Mouse (Mus musculus) limb, embryonic 14.5 days (tissue): Measurements from ENCODE around the gene Crk. TPM values are rescaled to one million over a fixed set of nuclear protein-coding genes. Genes with fewer than 3 reads are reported as not detected.

ENCODE experiments used
- ATAC-seq: fragments of 200-750 bp; cut with Nextera tagmentation; 2 replicates; pipeline ENCODE4 v1.8.0; 2017; ENCODE audit warnings: low read depth, moderate number of reproducible peaks, moderate TSS enrichment; ENCODE audit not compliant: low FRiP score
- DNase-seq: peaks from one replicate; pipeline ENCODE4 v3.0.0-alpha.2; 2015; ENCODE audit warnings: low spot score
- H3K27ac ChIP-seq: fragments of 300-500 bp; sonication (generic); replicated peaks from 2 replicates; pipeline ENCODE4 v1.5.1; 2014; ENCODE audit warnings: low read depth, mild to moderate bottlenecking, low read length, moderate library complexity, mixed read lengths
- H3K27me3 ChIP-seq: fragments of 300-500 bp; sonication (generic); 2 replicates; pipeline ENCODE4 v1.6.1; 2014; ENCODE audit warnings: low read length, mixed read lengths; ENCODE audit not compliant: control insufficient read depth, insufficient read depth
- H3K36me3 ChIP-seq: fragments of 300-500 bp; sonication (generic); 2 replicates; pipeline ENCODE4 v1.6.1; 2014; ENCODE audit warnings: mild to moderate bottlenecking, low read length, moderate library complexity, mixed read lengths; ENCODE audit not compliant: control insufficient read depth, insufficient read depth
- H3K4me1 ChIP-seq: fragments of 300-500 bp; sonication (generic); 2 replicates; pipeline ENCODE4 v1.6.1; 2014; ENCODE audit warnings: antibody characterized with exemption, low read length, mixed read lengths; ENCODE audit not compliant: control insufficient read depth, insufficient read depth
- H3K4me2 ChIP-seq: fragments of 300-500 bp; sonication (generic); replicated peaks from 2 replicates; pipeline ENCODE4 v1.6.1; 2014; ENCODE audit warnings: low read depth, mild to moderate bottlenecking, low read length, moderate library complexity; ENCODE audit not compliant: severe bottlenecking
- H3K4me3 ChIP-seq: fragments of 300-500 bp; sonication (generic); replicated peaks from 2 replicates; pipeline ENCODE4 v1.5.1; 2014; ENCODE audit warnings: low read length
- H3K9ac ChIP-seq: fragments of 300-500 bp; sonication (generic); 2 replicates; pipeline ENCODE4 v1.6.1; 2014; ENCODE audit warnings: mild to moderate bottlenecking, low read depth, low read length, moderate library complexity; ENCODE audit not compliant: severe bottlenecking
- H3K9me3 ChIP-seq: fragments of 300-500 bp; sonication (generic); 2 replicates; pipeline ENCODE4 v1.6.1; 2016; ENCODE audit warnings: low read length; ENCODE audit not compliant: control insufficient read depth
- POLR2A ChIP-seq: fragments of 200-500 bp; IDR thresholded peaks from 2 replicates; pipeline ENCODE4 v1.8.0; 2012; ENCODE audit warnings: inconsistent platforms, mild to moderate bottlenecking, moderate library complexity, borderline replicate concordance; ENCODE audit not compliant: insufficient read depth, insufficient read length; ENCODE audit errors: extremely low read depth
- WGBS: fragments of 180-500 bp; shearing (Covaris S2); extraction: QIAGEN DNeasy Blood & Tissue Kit; methylation state at CpG from one replicate; pipeline ENCODE4 v1.1.7; 2014; 5-methylcytosine and 5-hydroxymethylcytosine counted together
- polyA plus RNA-seq, 2 experiments: library from polyadenylated mRNA; depleted of rRNA in 1 of 2; stranded (reverse) in 1 of 2; unstranded in 1 of 2; fragments of >200 nt; fragmentation: Nextera tagmentation in 1 of 2; extraction: Ambion mirVana in 1 of 2; gene quantifications; 2 replicates each; pipeline versions ENCODE4 v1.2.1 to v1.2.3; 2012 to 2014

The Crk gene
- polyA plus RNA-seq, 2 experiments, result 78.2 to 103 TPM

DNA sequence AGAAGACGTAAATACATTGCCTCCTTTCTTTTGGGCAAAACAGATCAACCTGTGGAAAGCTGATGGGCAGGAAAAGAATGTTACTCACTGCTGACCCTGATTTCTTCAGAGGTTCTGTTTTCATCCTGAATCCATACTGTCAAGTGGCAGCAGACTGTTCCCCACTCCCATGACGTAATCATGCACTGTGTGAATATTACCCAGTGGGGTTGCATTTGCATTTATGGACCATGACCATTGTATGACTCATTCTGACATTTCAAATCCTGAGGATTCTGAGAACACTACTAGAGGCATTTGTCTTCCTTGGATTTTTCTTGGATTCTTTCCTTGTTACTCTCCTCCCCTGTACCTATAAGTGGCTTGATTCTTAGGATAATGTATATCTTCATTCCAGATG is 24.7 kb downstream of the Crk start:
- DNase-seq (no peak), ATAC-seq (no peak)
- no peak for TF ChIP-seq POLR2A
- 81% methylated on average over 2 of the region's 2 CpGs for WGBS
- no peak overlapping the region for H3K9ac ChIP-seq
- H3K4me3 ChIP-seq, result no peak overlapping the region
- no peaks in the 10 kb centered on the region for H3K9me3 ChIP-seq
- H3K4me1 ChIP-seq, result no peaks in the 10 kb centered on the region
- H3K27ac ChIP-seq, result no peak overlapping the region
- no peak overlapping the region for H3K4me2 ChIP-seq
- peaks cover 78% of the 10 kb centered on the region for H3K36me3 ChIP-seq
- no peaks in the 10 kb centered on the region for H3K27me3 ChIP-seq

DNA sequence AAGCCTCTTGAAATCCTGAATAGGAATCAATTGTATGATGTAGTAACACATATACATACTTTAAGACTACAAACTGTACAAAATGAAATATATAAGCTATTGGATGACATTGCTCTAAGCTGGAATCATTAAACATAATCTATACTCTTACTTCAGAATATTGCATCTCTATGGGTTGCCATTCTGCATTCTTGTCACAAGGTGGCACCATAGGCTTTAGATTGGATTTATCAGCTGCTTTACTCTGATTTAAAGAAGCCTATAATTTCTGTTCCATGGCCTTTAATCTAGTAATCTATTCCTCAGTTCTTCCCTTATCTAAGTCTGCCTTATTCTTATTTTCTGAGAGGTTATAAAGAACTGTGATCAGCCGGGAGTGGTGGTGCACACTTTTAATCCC is 34.9 kb downstream of the Crk start:
- no peaks in the 10 kb centered on the region for H3K27me3 ChIP-seq
- no peak for DNase-seq
- H3K4me1 ChIP-seq, result no peaks in the 10 kb centered on the region
- H3K9ac ChIP-seq, result no peak overlapping the region
- H3K4me2 ChIP-seq, result no peak overlapping the region
- no peaks in the 10 kb centered on the region for H3K9me3 ChIP-seq
- no peak overlapping the region for H3K4me3 ChIP-seq
- no peak overlapping the region for H3K27ac ChIP-seq
- H3K36me3 ChIP-seq, result no peaks in the 10 kb centered on the region
- 100% methylated on average over 1 of the region's 1 CpGs for WGBS
- ATAC-seq, result no peak
- no peak for TF ChIP-seq POLR2A

DNA sequence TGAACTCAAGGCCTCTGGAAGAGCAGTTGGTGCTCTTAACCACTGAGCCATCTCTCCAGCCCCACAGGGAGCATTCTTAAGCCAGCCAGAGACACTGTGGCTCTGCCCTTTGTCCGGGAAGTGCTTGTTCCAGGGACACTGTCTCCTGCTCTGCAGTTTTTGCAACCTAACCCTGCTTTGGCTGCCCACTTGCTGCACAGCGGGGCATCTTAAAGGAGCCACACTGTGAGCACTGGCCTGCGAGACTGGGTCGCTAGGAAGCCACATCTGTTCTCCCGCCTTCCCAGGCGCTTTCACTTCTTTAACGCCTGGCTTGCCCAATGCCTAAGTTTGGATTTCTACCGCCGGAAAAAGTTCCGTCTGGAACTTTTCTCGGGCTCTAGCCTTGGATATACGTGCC is 36.5 kb downstream of the Crk start:
- Histone ChIP-seq H3K9ac (0 out of 2 replicates have a peak overlapping the region, but pooled peaks have one; percentile 12), H3K36me3 (no peaks in the 10 kb centered on the region), H3K27ac (no peak overlapping the region), H3K9me3 (no peaks in the 10 kb centered on the region), H3K4me3 (no peak overlapping the region), H3K27me3 (no peaks in the 10 kb centered on the region), H3K4me1 (no peaks in the 10 kb centered on the region), H3K4me2 (peak overlapping the region; percentile 17; the same call in 1 of the 2 replicates)
- TF ChIP-seq POLR2A, result no peak
- ATAC-seq, result no peak
- no peak for DNase-seq
- WGBS, result 18% methylated on average over 12 of the region's 12 CpGs

GRCm38 (mm10) chr11:75716661-75717325 is 37.7 kb downstream of the Crk start:
- no peak overlapping the region for H3K4me3 ChIP-seq
- H3K36me3 ChIP-seq, result no peaks in the 10 kb centered on the region
- H3K4me1 ChIP-seq, result no peaks in the 10 kb centered on the region
- ATAC-seq, result no peak
- no peak overlapping the region for H3K9ac ChIP-seq
- H3K4me2 ChIP-seq, result no peak overlapping the region
- H3K27me3 ChIP-seq, result no peaks in the 10 kb centered on the region
- no peak for DNase-seq
- no peak for TF ChIP-seq POLR2A
- H3K9me3 ChIP-seq, result 0 out of 2 replicates have a peak, but pooled peaks cover 5% of the 10 kb centered on the region
- H3K27ac ChIP-seq, result no peak overlapping the region
- 82% methylated on average over 8 of the region's 8 CpGs for WGBS

GRCm38 (mm10) chr11:75722339-75722738 is 43.3 kb downstream of the Crk start:
- TF ChIP-seq POLR2A, result no peak
- H3K9ac ChIP-seq, result no peak overlapping the region
- no peaks in the 10 kb centered on the region for H3K4me1 ChIP-seq
- H3K4me3 ChIP-seq, result no peak overlapping the region
- no peaks in the 10 kb centered on the region for H3K27me3 ChIP-seq
- H3K36me3 ChIP-seq, result no peaks in the 10 kb centered on the region
- 50% methylated on average over 4 of the region's 4 CpGs for WGBS
- H3K9me3 ChIP-seq, result 0 out of 2 replicates have a peak, but pooled peaks cover 5% of the 10 kb centered on the region
- no peak overlapping the region for H3K4me2 ChIP-seq
- no peak overlapping the region for H3K27ac ChIP-seq
- ATAC-seq (no peak), DNase-seq (no peak)
